Mouse (Mus musculus) liver, embryonic 12.5 days (tissue): ENCODE data around the gene Bmp4. TPM values are rescaled to one million over a fixed set of nuclear protein-coding genes. Genes with fewer than 3 reads are reported as not detected.

Source experiments
- ATAC-seq: fragments of 200-750 bp; cut with Nextera tagmentation; 2 replicates; pipeline ENCODE4 v1.8.0; 2017; ENCODE audit warnings: moderate number of reproducible peaks, mild to moderate bottlenecking, moderate library complexity
- H3K27ac ChIP-seq: fragments of 300-500 bp; sonication (generic); 2 replicates; pipeline ENCODE4 v1.5.1; 2016; ENCODE audit warnings: mild to moderate bottlenecking
- H3K27me3 ChIP-seq: fragments of 300-500 bp; sonication (generic); replicated peaks from 2 replicates; pipeline ENCODE4 v1.6.1; 2016; ENCODE audit warnings: mild to moderate bottlenecking, moderate library complexity
- H3K36me3 ChIP-seq: fragments of 300-500 bp; sonication (generic); 2 replicates; pipeline ENCODE4 v1.6.1; 2016; ENCODE audit warnings: mild to moderate bottlenecking, moderate library complexity
- H3K4me1 ChIP-seq: fragments of 300-500 bp; sonication (generic); 2 replicates; pipeline ENCODE4 v1.6.1; 2016
- H3K4me2 ChIP-seq: fragments of 300-500 bp; sonication (generic); 2 replicates; pipeline ENCODE4 v1.6.1; 2016; ENCODE audit warnings: mild to moderate bottlenecking, moderate library complexity
- H3K4me3 ChIP-seq: fragments of 300-500 bp; sonication (generic); 2 replicates; pipeline ENCODE4 v1.5.1; 2016; ENCODE audit warnings: mild to moderate bottlenecking, moderate library complexity
- H3K9ac ChIP-seq: fragments of 300-500 bp; sonication (generic); 2 replicates; pipeline ENCODE4 v1.6.1; 2016; ENCODE audit warnings: mild to moderate bottlenecking, moderate library complexity
- H3K9me3 ChIP-seq: fragments of 300-500 bp; sonication (generic); replicated peaks from 2 replicates; pipeline ENCODE4 v1.6.1; 2016; ENCODE audit warnings: mild to moderate bottlenecking, moderate library complexity
- WGBS: fragments of 180-500 bp; shearing (Covaris S2); methylation state at CpG from one replicate; pipeline ENCODE4 v1.1.7; 2016; ENCODE audit not compliant: insufficient replicate concordance; 5-methylcytosine and 5-hydroxymethylcytosine counted together
- polyA plus RNA-seq: library from polyadenylated mRNA; unstranded; fragments of >200 nt; fragmentation: Nextera tagmentation; extraction: Ambion mirVana; gene quantifications from 2 replicates; pipeline ENCODE4 v1.2.1, GENCODE M21; 2016

The Bmp4 gene
- 2.4 and 3.2 TPM in 2 replicates for polyA plus RNA-seq

GRCm38 (mm10) chr14:46390249-46390775 lies at the start of gene Bmp4:
Bmp4 (minus strand) TSS chr14:46390669.
- Histone ChIP-seq H3K4me1 (peaks cover 31% of the 10 kb centered on the region), H3K9ac (no peak within 1 kb of the TSS), H3K36me3 (no peaks in the 10 kb centered on the region), H3K4me3 (peak within 1 kb of the TSS; percentile 24), H3K4me2 (peak within 1 kb of the TSS; percentile 47), H3K27ac (no peak within 1 kb of the TSS), H3K9me3 (no peaks in the 10 kb centered on the region), H3K27me3 (peaks cover 87% of the 10 kb centered on the region)
- ATAC-seq = no peak
- WGBS = 3% methylated on average over 26 of the region's 26 CpGs

GRCm38 (mm10) chr14:46439461-46440048 lies 49.1 kb upstream of the Bmp4 start:
- Histone ChIP-seq H3K36me3 (no peaks in the 10 kb centered on the region), H3K9ac (no peak overlapping the region), H3K27me3 (no peaks in the 10 kb centered on the region), H3K4me1 (no peaks in the 10 kb centered on the region), H3K4me2 (no peak overlapping the region), H3K9me3 (no peaks in the 10 kb centered on the region), H3K27ac (no peak overlapping the region), H3K4me3 (no peak overlapping the region)
- ATAC-seq = no peak
- 63% methylated on average over 5 of the region's 5 CpGs for WGBS

GRCm38 (mm10) chr14:46436471-46437090 lies 46.1 kb upstream of the Bmp4 start:
- no peak overlapping the region for H3K27ac ChIP-seq

GRCm38 (mm10) chr14:46430231-46430630 lies 39.8 kb upstream of the Bmp4 start:
- WGBS = 84% methylated on average over 5 of the region's 5 CpGs
- Histone ChIP-seq H3K27me3 (no peaks in the 10 kb centered on the region), H3K4me3 (no peak overlapping the region), H3K4me2 (no peak overlapping the region), H3K27ac (no peak overlapping the region), H3K4me1 (no peaks in the 10 kb centered on the region), H3K9ac (no peak overlapping the region), H3K9me3 (no peaks in the 10 kb centered on the region), H3K36me3 (no peaks in the 10 kb centered on the region)
- ATAC-seq = no peak

More at GRCm38 (mm10) chr14:46436471-46437090, 46.1 kb upstream of the Bmp4 start:
- Histone ChIP-seq H3K36me3 (no peaks in the 10 kb centered on the region), H3K9me3 (no peaks in the 10 kb centered on the region), H3K9ac (no peak overlapping the region), H3K4me3 (no peak overlapping the region), H3K27me3 (no peaks in the 10 kb centered on the region), H3K4me1 (no peaks in the 10 kb centered on the region), H3K4me2 (no peak overlapping the region)
- no peak for ATAC-seq
- WGBS = 31% methylated on average over 9 of the region's 9 CpGs

- Histone ChIP-seq H3K9me3 (no peaks in the 10 kb centered on the region), H3K4me2 (no peak overlapping the region), H3K27ac (no peak overlapping the region), H3K4me3 (no peak overlapping the region), H3K27me3 (no peaks in the 10 kb centered on the region), H3K36me3 (no peaks in the 10 kb centered on the region), H3K9ac (no peak overlapping the region), H3K4me1 (no peaks in the 10 kb centered on the region)
- ATAC-seq = no peak
- WGBS = 80% methylated on average over 13 of the region's 13 CpGs
Observed at GRCm38 (mm10) chr14:46427251-46427650, 36.8 kb upstream of the Bmp4 start.

- Histone ChIP-seq H3K27ac (no peak overlapping the region), H3K4me2 (no peak overlapping the region), H3K9ac (no peak overlapping the region), H3K27me3 (no peaks in the 10 kb centered on the region; the same call in 1 of the 2 replicates), H3K36me3 (no peaks in the 10 kb centered on the region), H3K4me3 (no peak overlapping the region), H3K9me3 (no peaks in the 10 kb centered on the region), H3K4me1 (no peaks in the 10 kb centered on the region)
- WGBS = 65% methylated on average over 3 of the region's 3 CpGs
- no peak for ATAC-seq
Observed at GRCm38 (mm10) chr14:46421823-46422222, 31.4 kb upstream of the Bmp4 start.

GRCm38 (mm10) chr14:46419269-46419668 lies 28.8 kb upstream of the Bmp4 start:
- Histone ChIP-seq H3K9ac (no peak overlapping the region), H3K9me3 (no peaks in the 10 kb centered on the region), H3K36me3 (no peaks in the 10 kb centered on the region), H3K4me2 (no peak overlapping the region), H3K4me3 (no peak overlapping the region), H3K27ac (no peak overlapping the region), H3K4me1 (no peaks in the 10 kb centered on the region), H3K27me3 (no peaks in the 10 kb centered on the region; the same call in 1 of the 2 replicates)
- no peak for ATAC-seq
- 74% methylated on average over 11 of the region's 11 CpGs for WGBS

- H3K4me1 ChIP-seq = no peaks in the 10 kb centered on the region
- no peak overlapping the region for H3K4me3 ChIP-seq
- ATAC-seq = no peak
- no peak overlapping the region for H3K27ac ChIP-seq
- no peak overlapping the region for H3K9ac ChIP-seq
- no peaks in the 10 kb centered on the region; the same call in 1 of the 2 replicates for H3K27me3 ChIP-seq
- H3K4me2 ChIP-seq = no peak overlapping the region
- WGBS = 75% methylated on average over 15 of the region's 15 CpGs
- H3K9me3 ChIP-seq = no peaks in the 10 kb centered on the region
- H3K36me3 ChIP-seq = no peaks in the 10 kb centered on the region
Observed at GRCm38 (mm10) chr14:46418371-46419097, 28.1 kb upstream of the Bmp4 start.

- Histone ChIP-seq H3K27me3 (no peaks in the 10 kb centered on the region), H3K9ac (no peak overlapping the region), H3K27ac (no peak overlapping the region), H3K9me3 (no peaks in the 10 kb centered on the region), H3K4me1 (peaks cover 9% of the 10 kb centered on the region), H3K4me2 (no peak overlapping the region), H3K4me3 (no peak overlapping the region), H3K36me3 (no peaks in the 10 kb centered on the region)
- no peak for ATAC-seq
- WGBS = 64% methylated on average over 7 of the region's 7 CpGs
Observed at GRCm38 (mm10) chr14:46412497-46413000, 22.1 kb upstream of the Bmp4 start.

GRCm38 (mm10) chr14:46410557-46411120 lies 20.2 kb upstream of the Bmp4 start:
- ATAC-seq = peak; percentile 21; the same call in 1 of the 2 replicates
- H3K9me3 ChIP-seq = no peaks in the 10 kb centered on the region
- no peak overlapping the region for H3K4me3 ChIP-seq
- H3K4me2 ChIP-seq = no peak overlapping the region; the same call in 1 of the 2 replicates
- H3K36me3 ChIP-seq = no peaks in the 10 kb centered on the region
- H3K9ac ChIP-seq = no peak overlapping the region
- H3K27ac ChIP-seq = no peak overlapping the region
- no peaks in the 10 kb centered on the region for H3K27me3 ChIP-seq
- 21% methylated on average over 4 of the region's 4 CpGs for WGBS
- H3K4me1 ChIP-seq = peaks cover 9% of the 10 kb centered on the region

GRCm38 (mm10) chr14:46409016-46409415 lies 18.5 kb upstream of the Bmp4 start:
- WGBS = 77% methylated on average over 10 of the region's 10 CpGs

More at GRCm38 (mm10) chr14:46409016-46409415, 18.5 kb upstream of the Bmp4 start:
- H3K27ac ChIP-seq = no peak overlapping the region
- peaks cover 9% of the 10 kb centered on the region for H3K4me1 ChIP-seq
- H3K36me3 ChIP-seq = no peaks in the 10 kb centered on the region
- no peak overlapping the region for H3K4me3 ChIP-seq
- H3K27me3 ChIP-seq = no peaks in the 10 kb centered on the region
- H3K9ac ChIP-seq = no peak overlapping the region
- no peak overlapping the region for H3K4me2 ChIP-seq
- H3K9me3 ChIP-seq = no peaks in the 10 kb centered on the region
- ATAC-seq = no peak
